Mouse (Mus musculus) neural tube, embryonic 15.5 days (tissue): ENCODE measurements at regions not wholly inside any gene's neighbourhood (a gene's known extent, or its start where the extent isn't known, plus 50 kb on each side); places are given as distances from the start of the nearest gene placed in this dataset.
"Not testable (repeated sequence)": the region's sequence is repeated elsewhere in the genome, so short reads cannot be mapped to it uniquely, and the experiment has no call there.

Source experiments
- ATAC-seq: fragments of 200-750 bp; cut with Nextera tagmentation; 2 replicates; pipeline ENCODE4 v1.8.0; 2017; ENCODE audit warnings: mild to moderate bottlenecking, moderate TSS enrichment, moderate library complexity; ENCODE audit not compliant: low FRiP score
- H3K27ac ChIP-seq: fragments of 300-500 bp; sonication (generic); replicated peaks from 2 replicates; pipeline ENCODE4 v1.5.1; 2015; ENCODE audit warnings: mild to moderate bottlenecking, inconsistent platforms
- H3K27me3 ChIP-seq: fragments of 300-500 bp; sonication (generic); replicated peaks from 2 replicates; pipeline ENCODE4 v1.6.1; 2015; ENCODE audit warnings: inconsistent platforms
- H3K36me3 ChIP-seq: fragments of 300-500 bp; sonication (generic); 2 replicates; pipeline ENCODE4 v1.6.1; 2015; ENCODE audit warnings: inconsistent platforms
- H3K4me1 ChIP-seq: fragments of 300-500 bp; sonication (generic); 2 replicates; pipeline ENCODE4 v1.6.1; 2015; ENCODE audit warnings: inconsistent platforms
- H3K4me2 ChIP-seq: fragments of 300-500 bp; sonication (generic); 2 replicates; pipeline ENCODE4 v1.6.1; 2015; ENCODE audit warnings: inconsistent platforms, mild to moderate bottlenecking, moderate library complexity
- H3K4me3 ChIP-seq: fragments of 300-500 bp; sonication (generic); replicated peaks from 2 replicates; pipeline ENCODE4 v1.5.1; 2015; ENCODE audit warnings: mild to moderate bottlenecking, inconsistent platforms
- H3K9ac ChIP-seq: fragments of 300-500 bp; sonication (generic); replicated peaks from 2 replicates; pipeline ENCODE4 v1.6.1; 2015; ENCODE audit warnings: mild to moderate bottlenecking, inconsistent platforms
- H3K9me3 ChIP-seq: fragments of 300-500 bp; sonication (generic); replicated peaks from 2 replicates; pipeline ENCODE4 v1.6.1; 2016; ENCODE audit warnings: inconsistent platforms
- WGBS: fragments of 180-500 bp; shearing (Covaris S2); methylation state at CpG from one replicate; pipeline ENCODE4 v1.1.7; 2015; ENCODE audit warnings: mixed read lengths; 5-methylcytosine and 5-hydroxymethylcytosine counted together

- H3K9ac ChIP-seq, H3K27me3 ChIP-seq, ATAC-seq, H3K4me1 ChIP-seq, H3K4me2 ChIP-seq, H3K9me3 ChIP-seq, H3K4me3 ChIP-seq, H3K36me3 ChIP-seq, H3K27ac ChIP-seq: not testable (repeated sequence)
- WGBS: 86% methylated on average over 8 of the region's 8 CpGs
Observed at GRCm38 (mm10) chr1:100781006-100781405, 1008.4 kb downstream of the Cntnap5b start.

- ATAC-seq: no peak
- no peaks in the 10 kb centered on the region for H3K36me3 ChIP-seq
- no peaks in the 10 kb centered on the region for H3K27me3 ChIP-seq
- no peak overlapping the region for H3K4me2 ChIP-seq
- H3K9me3 ChIP-seq: no peaks in the 10 kb centered on the region
- H3K4me3 ChIP-seq: no peak overlapping the region
- no peak overlapping the region for H3K9ac ChIP-seq
- no peaks in the 10 kb centered on the region for H3K4me1 ChIP-seq
- H3K27ac ChIP-seq: no peak overlapping the region
- WGBS: 64% methylated on average over 1 of the region's 1 CpGs
Observed at GRCm38 (mm10) chr1:100787766-100788165, 1015.2 kb downstream of the Cntnap5b start.

GRCm38 (mm10) chr1:100801041-100801440 lies 1028.5 kb downstream of the Cntnap5b start:
- no peak overlapping the region for H3K9ac ChIP-seq
- 55% methylated on average over 2 of the region's 2 CpGs for WGBS
- no peaks in the 10 kb centered on the region for H3K9me3 ChIP-seq
- H3K27ac ChIP-seq: no peak overlapping the region
- H3K36me3 ChIP-seq: no peaks in the 10 kb centered on the region
- H3K4me2 ChIP-seq: no peak overlapping the region
- no peaks in the 10 kb centered on the region for H3K27me3 ChIP-seq
- peak; percentile 47; the same call in 1 of the 2 replicates for ATAC-seq
- H3K4me3 ChIP-seq: no peak overlapping the region
- H3K4me1 ChIP-seq: no peaks in the 10 kb centered on the region
